Mouse (Mus musculus) thymus, postnatal 10 days (tissue): ENCODE results near the gene Ankmy2.

Experiments
- DNase-seq, 2 experiments: peaks; one replicate each; pipeline ENCODE4 v3.0.0; 2021; ENCODE audit warnings: low spot score in 2 of 2

The Ankmy2 gene

GRCm38 (mm10) chr12:36156637-36157303 lies at the start of gene Ankmy2:
TSS of gene Ankmy2 (plus strand) at chr12:36157114.
- DNase-seq = peak; percentile 93

GRCm38 (mm10) chr12:36108442-36108841 lies 48.5 kb upstream of the Ankmy2 start:
- DNase-seq = no peak

GRCm38 (mm10) chr12:36110457-36110856 lies 46.5 kb upstream of the Ankmy2 start:
- no peak for DNase-seq

GRCm38 (mm10) chr12:36111110-36111509 lies 45.8 kb upstream of the Ankmy2 start:
- no peak for DNase-seq

GRCm38 (mm10) chr12:36112081-36112480 lies 44.8 kb upstream of the Ankmy2 start:
- DNase-seq = no peak

- no peak for DNase-seq
These were observed 39.8 kb upstream of the Ankmy2 start for GRCm38 (mm10) chr12:36117161-36117560.

GRCm38 (mm10) chr12:36119244-36119643 lies 37.7 kb upstream of the Ankmy2 start:
- no peak for DNase-seq

GRCm38 (mm10) chr12:36126049-36126448 lies 30.9 kb upstream of the Ankmy2 start:
- no peak for DNase-seq

GRCm38 (mm10) chr12:36129826-36130225 lies 27.1 kb upstream of the Ankmy2 start:
- DNase-seq = no peak

GRCm38 (mm10) chr12:36132254-36132653 lies 24.7 kb upstream of the Ankmy2 start:
- DNase-seq = no peak

- DNase-seq = no peak
These were observed 24.2 kb upstream of the Ankmy2 start for GRCm38 (mm10) chr12:36132668-36133067.

- DNase-seq = no peak
These were observed 23.4 kb upstream of the Ankmy2 start for GRCm38 (mm10) chr12:36133547-36133946.

- no peak for DNase-seq
These were observed 22.8 kb upstream of the Ankmy2 start for GRCm38 (mm10) chr12:36134111-36134510.

- DNase-seq = peak in 1 of 2 experiments; percentile 38
These were observed 21.5 kb upstream of the Ankmy2 start for GRCm38 (mm10) chr12:36135409-36135808.

GRCm38 (mm10) chr12:36136285-36136684 lies 20.6 kb upstream of the Ankmy2 start:
- DNase-seq = peak in 1 of 2 experiments; percentile 40

- no peak for DNase-seq
These were observed 19.7 kb upstream of the Ankmy2 start for GRCm38 (mm10) chr12:36137192-36137591.

GRCm38 (mm10) chr12:36140401-36140800 lies 16.5 kb upstream of the Ankmy2 start:
- DNase-seq = no peak

GRCm38 (mm10) chr12:36146230-36147011 lies 10.5 kb upstream of the Ankmy2 start:
- no peak for DNase-seq

GRCm38 (mm10) chr12:36150265-36150664 lies 6.6 kb upstream of the Ankmy2 start:
- DNase-seq = no peak

GRCm38 (mm10) chr12:36150737-36151136 lies 6.2 kb upstream of the Ankmy2 start:
- DNase-seq = no peak

GRCm38 (mm10) chr12:36155141-36155641 lies 1.7 kb upstream of the Ankmy2 start:
- peak; percentile 53 to 60 for DNase-seq

GRCm38 (mm10) chr12:36156101-36156636 lies 745 bp upstream of the Ankmy2 start:
- no peak for DNase-seq

GRCm38 (mm10) chr12:36157304-36157637 lies 357 bp downstream of the Ankmy2 start:
- DNase-seq = peak; percentile 55 to 60
